Mouse (Mus musculus) CH12.LX (cell line): Measurements from ENCODE around the gene Prpsap2.
A peak's percentile ranks its signal among the peaks of the same experiment; 100 is the strongest.

ENCODE experiments used
- EP300 ChIP-seq: IDR thresholded peaks from 2 replicates; pipeline ENCODE4 v1.6.1; 2011; ENCODE audit warnings: low read length, improper control_type of control experiment
- HCFC1 ChIP-seq: IDR thresholded peaks from 2 replicates; pipeline ENCODE4 v1.6.1; 2012; ENCODE audit warnings: low read depth, mild to moderate bottlenecking, inconsistent platforms, low read length, improper control_type of control experiment
- POLR2A ChIP-seq: IDR thresholded peaks from 2 replicates; pipeline ENCODE4 v1.6.1; 2011; ENCODE audit warnings: low read depth, mild to moderate bottlenecking, improper control_type of control experiment, low read length
- ZMIZ1 ChIP-seq: IDR thresholded peaks from 2 replicates; pipeline ENCODE4 v1.6.1; 2012; ENCODE audit warnings: low read depth, mild to moderate bottlenecking, inconsistent platforms, low read length, improper control_type of control experiment

GRCm38 (mm10) chr11:61683907-61684731 is 77.8 kb downstream of the Prpsap2 start, which contains the start of gene Fam83g:
- TF ChIP-seq ZMIZ1 = peak; percentile 94
- TF ChIP-seq EP300 = 0 out of 2 replicates have a peak, but pooled peaks have one; percentile 21
- peak; percentile 53 for TF ChIP-seq HCFC1
- peak; percentile 97 for TF ChIP-seq POLR2A
